Mouse (Mus musculus): ENCODE data around the gene Stum.

Stum gene

DNA sequence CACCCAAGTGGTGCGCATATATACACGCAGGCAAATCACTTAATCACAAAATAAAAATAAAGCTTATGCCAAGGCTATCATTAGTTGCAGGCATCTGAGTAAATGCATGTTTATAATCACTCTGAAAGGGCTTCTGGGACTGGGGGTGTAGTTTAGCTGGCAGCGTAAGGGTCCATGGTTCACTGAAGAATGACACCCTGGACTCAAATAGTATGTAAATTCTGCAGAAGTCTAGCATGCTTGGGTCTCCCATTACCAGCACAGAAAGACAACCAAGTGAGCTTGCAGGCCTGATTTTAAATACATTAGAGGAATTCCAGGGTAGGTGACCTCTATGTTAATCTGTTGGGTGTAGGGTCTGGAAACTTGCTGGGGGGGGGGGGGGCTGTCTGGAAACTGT is 16.5 kb upstream of the Stum start:
- no peak for DNase-seq (ENCODE audit: extremely low spot score, low spot score)

DNA sequence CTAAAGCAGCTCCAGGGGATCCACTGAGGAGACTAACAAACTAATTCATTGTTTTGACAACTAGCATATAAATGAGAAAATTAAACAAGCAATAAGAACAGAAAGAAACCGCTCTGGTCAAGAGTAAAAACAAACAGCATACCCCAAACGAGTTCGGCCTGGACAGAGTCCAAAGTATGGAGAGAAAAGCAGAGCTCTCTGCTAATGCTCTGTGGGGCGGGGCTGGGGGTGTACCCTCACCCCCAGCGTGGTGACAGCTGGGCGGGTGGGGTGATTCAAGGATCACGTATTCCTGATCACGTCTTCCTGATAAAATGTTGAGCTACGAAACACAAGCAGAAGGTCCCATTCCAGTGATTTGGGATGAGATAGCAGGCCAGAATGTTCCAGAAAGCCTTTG is 9.5 kb upstream of the Stum start:
- no peak for DNase-seq (ENCODE audit: extremely low spot score, low spot score)

DNA sequence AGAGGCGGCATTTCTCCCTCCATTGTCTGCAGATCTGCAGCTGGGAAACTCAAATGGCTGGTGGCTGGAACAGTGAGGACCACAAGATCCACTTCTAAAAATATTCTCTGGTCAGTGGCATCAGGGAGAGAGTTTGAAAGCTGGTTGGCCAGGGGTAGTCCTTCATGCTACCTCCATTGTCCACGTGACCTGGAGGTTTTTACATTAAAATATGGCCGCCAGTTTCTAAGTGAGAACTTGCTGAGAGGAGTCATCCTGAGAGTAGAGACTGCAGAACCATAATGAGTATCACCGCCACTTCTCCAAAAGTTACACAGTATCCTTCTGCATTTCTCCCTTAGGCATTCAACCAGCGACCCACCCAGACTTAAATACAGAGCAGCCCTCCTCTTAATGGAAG is 2.0 kb upstream of the Stum start:
- no peak for DNase-seq (ENCODE audit: extremely low spot score, low spot score)

DNA sequence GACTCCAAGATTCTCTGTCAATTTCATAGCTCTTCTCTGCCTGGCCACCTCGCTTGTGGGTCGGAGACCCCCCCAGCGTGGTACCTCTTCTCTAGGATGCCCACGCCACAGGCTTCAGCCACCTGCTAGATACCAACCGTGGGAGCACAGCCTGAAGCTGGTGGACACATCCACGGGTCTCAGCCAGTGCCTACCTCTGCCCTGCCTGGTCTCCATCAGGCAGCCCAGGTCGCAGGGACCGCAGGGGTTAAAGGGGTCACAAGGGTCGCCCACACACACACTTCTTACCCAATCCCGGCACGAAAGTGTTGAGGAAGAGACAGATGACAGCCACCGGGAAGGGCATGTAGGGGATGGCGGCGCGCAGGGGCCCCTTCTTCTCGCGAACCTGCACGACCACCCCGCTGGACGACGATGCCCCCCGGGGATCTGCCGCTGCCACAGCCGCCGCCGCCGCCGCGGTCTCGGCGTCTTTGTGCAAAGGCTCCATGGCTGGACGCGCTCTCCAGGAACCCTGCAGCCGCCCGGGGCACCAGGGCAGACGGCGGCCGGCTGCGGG is 385 bp downstream of the Stum start:
- DNase-seq (ENCODE audit: extremely low spot score, low spot score), result peak; percentile 59

DNA sequence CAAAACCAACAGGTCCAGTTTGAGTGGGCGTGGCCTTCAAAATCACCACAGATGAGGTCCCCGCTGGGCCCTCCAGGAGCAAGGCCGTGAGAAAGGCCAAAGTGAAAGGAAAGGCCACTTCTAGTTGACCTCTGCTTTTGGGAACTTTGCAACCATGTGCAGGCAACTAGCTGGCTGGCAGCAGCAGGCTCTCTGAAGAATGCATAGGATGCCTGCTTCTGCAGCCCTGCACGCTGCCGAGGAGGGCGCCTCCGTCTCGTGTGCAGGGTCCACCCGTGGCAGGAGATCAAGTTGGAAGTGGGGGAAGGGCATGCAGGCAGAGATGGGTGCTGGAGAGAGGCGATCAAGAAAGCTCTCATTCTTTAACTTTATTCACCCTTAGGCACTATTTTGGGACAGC is 1.3 kb downstream of the Stum start:
- peak; percentile 25 for DNase-seq (ENCODE audit: extremely low spot score, low spot score)

DNA sequence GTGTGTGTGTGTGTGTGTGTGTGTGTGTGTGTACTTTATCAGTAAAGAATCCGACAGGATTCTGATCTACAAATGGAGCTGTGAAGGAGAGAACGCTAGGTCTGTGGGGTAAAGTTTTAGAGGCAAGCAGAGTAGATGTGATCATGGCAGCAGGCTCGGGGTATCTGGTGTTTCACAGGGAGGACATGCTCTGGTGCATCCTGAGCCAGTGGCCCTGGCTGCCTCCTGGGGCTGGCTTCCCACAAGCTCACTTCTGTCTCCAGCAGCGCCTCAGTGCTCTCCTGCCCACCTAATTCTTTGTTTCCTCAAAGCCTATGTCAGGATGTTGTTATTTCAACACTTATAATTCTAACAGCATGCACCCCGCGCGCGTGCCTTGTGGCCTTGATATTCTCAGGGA is 2.0 kb downstream of the Stum start:
- no peak for DNase-seq (ENCODE audit: extremely low spot score, low spot score)

DNA sequence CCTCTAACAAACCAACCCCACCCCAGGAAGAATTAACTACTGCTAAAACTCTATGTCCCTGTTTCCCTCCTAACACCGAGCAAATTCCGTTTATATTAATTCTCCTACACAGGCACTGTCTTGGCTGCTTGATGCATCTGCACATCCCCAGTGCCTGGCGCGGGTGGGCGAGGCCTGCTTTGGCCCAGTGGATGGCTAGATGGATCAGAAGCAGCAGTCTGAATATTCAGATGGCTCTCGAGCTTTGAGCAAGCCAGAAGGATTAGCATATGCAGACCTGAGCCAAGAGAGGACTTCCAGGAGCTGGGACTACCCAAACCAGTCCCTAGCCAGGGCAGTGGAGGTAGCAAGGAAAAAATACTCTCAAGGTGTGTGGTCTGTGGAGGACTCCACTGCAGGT is 3.0 kb downstream of the Stum start:
- DNase-seq (ENCODE audit: extremely low spot score, low spot score), result no peak

DNA sequence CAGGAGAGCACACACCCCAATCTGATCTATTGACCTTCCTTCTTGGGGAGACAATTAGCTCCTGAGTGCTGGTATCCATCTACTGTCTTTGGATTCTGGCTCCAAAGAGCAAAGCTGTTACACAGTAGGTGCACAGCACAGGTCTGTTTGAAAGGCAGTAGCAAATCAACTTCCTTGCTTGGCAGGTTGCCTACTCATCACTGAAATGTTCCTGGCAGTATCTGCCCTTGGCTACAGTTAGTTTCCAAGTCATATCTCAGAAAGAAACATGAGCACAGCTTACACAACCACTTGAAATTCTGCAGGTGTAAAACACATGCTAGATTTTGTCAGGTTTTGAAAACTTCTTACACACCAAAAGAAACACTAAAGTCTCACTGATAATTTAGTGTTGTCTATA is 9.7 kb downstream of the Stum start:
- DNase-seq (ENCODE audit: extremely low spot score, low spot score), result no peak

DNA sequence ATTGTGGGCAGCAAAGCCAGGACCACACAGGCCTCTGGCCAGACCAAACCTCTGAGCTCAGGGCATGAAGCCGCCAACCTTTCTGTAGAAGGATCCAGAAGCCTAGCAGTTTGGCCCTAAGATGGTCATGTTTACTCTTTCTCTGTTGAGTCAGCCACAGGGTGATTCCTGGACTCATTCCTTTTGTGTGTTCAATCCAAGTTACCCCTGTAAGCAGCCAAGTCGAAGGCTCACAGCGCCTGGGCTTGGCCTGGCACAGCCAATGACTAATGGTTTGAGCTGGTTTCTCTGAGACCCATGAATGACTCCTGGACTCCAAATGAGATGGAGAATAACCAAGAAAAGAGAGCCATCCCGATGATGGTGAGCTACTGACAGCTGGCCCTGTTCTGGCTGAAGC is 15.3 kb downstream of the Stum start:
- no peak for DNase-seq (ENCODE audit: extremely low spot score, low spot score)

DNA sequence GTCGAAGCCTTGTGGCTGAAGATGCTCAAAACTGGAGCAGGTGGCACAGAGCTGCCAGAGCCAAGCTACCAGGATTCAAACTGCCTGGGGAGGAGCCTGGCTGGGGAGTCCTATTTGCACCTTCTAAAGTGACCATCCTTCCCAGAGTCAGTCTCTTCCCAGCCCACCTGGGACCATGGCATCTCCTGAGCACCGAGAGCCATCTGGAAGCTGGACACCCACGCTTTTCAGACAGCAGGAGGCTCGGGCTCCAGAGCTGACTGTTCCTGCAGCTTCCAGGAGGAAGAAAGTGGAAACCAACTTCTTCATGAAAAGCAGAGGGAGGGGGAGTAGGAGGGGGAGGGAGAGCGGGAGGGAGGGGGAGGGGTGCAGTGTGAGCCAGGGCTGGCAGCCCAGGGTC is 17.7 kb downstream of the Stum start:
- no peak for DNase-seq (ENCODE audit: extremely low spot score, low spot score)

DNA sequence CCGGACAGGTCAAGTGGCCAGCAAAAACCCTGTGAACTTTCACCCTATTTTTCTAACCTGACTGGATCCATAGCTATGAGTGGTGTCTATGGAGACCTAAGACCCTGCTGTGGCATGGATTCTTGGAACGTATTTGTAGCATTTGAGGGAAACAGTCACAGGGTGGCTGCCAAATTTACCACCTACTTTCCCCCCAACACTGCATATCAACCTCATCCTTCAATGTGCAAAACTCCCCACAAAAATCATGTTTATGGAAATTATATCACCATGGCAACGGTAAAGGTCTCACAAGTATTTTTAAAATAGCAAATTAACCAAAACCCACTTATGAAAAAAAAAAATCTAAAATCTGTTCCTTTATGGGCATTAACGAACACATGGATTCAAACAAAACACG is 18.9 kb downstream of the Stum start:
- no peak for DNase-seq (ENCODE audit: extremely low spot score, low spot score)

DNA sequence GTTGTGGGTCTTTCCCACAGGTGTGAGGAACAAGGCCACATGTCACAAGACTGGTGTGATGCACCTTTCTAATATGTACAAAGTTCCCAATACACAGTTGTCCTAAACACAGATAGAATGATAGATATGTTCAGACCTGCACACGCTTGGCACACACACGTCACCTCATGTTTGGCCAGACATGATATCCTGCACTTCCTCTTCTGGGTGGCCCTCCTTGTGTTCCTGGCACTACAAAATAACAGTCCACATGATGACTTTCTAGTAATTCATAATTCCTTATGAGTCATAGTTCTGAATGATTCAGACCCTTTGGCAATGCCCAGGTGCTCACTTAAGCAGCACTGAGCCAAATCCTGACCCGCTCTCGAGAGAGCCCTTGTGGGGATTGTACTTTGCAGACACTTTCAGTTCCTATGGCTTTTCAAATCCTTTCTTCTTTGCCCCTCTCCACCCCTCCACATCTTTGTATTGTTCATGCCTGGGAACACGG is 20.3 kb downstream of the Stum start:
- DNase-seq (ENCODE audit: extremely low spot score, low spot score), result no peak

DNA sequence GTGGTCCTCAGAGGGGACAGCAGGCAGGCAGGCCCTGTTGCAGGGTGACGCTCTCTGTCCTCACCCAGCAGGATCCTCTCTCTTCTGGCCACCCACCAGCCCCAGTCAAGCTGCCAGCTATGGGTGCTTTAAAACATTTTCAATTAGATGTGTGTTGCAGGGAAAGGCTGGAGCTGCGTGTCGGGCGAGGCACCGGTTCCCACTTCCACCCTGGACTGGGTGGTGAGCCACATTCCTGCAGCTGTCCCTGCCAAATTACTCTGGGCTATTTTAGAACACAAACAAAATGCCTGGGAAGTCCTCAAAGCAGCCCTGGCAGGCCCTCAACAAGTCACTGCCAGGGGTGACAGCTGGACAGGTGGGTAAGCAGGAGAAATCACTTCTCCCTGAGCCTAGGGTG is 20.9 kb downstream of the Stum start:
- no peak for DNase-seq (ENCODE audit: extremely low spot score, low spot score)

DNA sequence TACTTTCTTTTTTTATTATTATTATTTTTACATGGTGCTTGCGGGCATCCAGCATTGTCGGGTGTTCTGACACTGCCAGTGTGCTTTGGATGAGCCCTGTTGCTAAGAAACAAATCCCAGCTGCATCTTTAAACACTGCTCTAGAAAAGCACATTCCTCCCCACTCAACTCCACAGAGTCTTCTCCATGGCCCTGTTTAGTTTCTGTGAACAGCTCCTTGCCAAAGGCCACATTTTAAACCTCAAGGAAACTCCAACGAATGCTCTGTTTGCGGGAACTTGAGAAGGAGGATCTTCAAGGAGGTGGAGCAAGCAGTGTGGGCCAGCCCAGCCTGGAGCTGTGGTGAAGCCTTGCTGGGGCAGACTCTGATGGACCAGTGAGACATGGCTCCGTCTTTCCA is 22.6 kb downstream of the Stum start:
- no peak for DNase-seq (ENCODE audit: extremely low spot score, low spot score)

DNA sequence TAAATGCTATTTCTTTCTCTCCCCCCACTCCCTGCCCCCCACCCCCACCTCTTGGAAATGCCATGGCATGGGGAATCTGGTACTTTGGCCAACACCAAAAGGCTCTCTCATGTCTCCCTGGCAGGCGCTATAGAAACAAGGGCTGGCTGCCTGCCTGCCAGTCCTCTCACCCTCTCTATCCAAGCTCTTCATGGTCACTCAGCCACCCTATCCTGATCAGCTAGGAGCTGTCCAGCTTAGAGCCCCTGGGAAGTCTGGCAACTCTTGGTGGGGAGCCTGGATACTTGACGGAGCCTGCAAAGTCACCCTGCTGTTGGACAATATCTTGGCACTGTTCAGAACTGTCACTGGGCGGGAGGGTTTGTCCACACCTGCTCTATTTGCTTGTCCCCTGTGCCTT is 24.6 kb downstream of the Stum start:
- DNase-seq (ENCODE audit: extremely low spot score, low spot score), result no peak

DNA sequence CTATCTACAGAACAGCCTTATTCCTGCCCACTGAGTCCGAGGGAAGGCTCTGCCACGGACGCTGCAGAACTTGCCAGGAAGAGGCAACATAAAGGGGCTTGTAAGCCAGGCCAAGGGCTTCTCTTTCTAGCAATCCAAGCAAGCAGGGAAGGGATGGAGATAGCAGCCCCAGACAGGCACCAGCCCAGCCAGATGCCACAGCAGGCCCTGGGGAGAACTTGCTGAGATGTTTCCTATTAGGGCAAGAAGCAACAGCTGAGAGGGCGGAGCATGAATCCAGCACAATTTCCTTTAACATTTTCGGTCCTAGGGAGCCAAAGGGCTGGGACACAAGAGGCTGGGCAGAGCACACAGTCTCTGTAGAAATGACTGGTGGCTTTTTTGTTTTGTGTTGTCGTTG is 25.0 kb downstream of the Stum start:
- no peak for DNase-seq (ENCODE audit: extremely low spot score, low spot score)

DNA sequence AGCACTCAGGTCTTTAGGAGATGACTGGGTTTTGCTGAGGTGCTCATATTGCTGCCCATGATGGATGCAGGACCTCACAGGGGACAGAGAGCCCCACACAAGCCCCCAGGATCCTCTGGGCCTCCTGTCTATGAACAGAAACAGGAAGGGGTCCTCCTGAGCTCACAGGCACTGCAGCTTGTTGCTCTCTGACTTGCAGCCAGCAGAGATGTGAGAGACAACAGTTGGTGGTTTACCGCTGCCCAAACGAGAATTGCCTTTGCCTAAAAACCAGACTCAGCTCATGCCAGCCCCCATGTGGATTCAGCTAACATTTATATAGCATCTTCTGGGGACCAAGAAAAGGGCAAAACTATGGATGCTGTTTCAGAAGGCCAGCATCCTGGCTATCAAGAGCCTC is 33.7 kb downstream of the Stum start:
- DNase-seq (ENCODE audit: extremely low spot score, low spot score), result no peak

DNA sequence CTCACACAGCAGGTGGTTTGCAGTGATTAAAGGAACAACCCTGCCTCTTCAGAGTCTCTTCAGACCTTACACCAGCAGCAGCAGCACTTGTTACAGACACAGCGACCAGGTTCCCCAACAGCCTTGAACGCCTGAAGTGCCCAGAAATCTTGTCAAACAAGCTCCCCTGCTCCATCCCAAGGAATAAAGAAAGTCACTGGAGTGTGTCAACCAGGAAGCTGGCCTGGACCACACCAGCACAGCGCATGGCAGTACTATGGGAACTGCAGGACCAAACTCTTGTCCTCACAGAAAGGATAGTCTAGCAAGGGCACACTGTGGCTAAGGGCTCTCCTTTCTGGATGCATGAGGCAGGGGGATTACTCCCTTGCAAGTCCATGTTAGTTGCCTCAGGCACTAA is 38.9 kb downstream of the Stum start:
- DNase-seq (ENCODE audit: extremely low spot score, low spot score), result no peak

DNA sequence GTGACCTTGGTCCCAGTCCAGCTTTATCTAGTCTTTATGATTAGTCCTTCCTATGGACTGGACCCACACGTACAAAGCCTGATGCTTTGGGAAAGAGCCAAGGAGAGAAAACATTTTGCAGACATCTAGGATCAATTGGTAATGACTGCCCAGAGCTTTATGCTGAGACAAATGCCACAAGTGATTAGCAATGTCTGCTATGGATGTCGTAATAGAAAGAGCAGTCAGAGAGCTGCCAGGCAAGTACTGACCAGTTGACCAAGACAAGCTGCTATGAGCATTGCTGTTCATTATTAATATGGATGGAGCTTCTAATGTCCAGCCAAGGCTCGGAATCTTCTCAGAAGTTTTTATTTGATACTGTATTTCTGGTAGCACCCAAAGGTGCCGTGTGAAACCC is 43.8 kb downstream of the Stum start:
- no peak for DNase-seq (ENCODE audit: extremely low spot score, low spot score)

DNA sequence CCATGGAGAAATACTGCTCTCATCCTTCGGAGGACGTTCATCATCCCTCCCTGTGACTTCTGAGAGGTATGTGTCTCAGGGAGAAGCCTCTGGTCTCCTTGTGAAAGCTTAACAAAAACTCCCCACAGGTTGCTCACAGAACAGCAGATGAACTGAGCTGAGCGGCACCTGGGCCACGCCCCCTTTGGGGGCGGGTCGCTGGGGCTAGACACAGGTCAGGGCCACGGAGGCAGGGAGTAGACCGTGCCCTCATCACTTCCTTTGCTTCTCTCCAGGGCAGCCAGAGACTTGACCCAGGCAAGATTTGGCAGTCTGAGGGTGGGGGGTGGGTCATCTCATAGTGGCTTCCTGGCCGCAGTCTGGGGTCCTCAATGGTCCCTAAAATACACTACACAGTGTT is 48.4 kb downstream of the Stum start:
- DNase-seq (ENCODE audit: extremely low spot score, low spot score), result no peak

DNA sequence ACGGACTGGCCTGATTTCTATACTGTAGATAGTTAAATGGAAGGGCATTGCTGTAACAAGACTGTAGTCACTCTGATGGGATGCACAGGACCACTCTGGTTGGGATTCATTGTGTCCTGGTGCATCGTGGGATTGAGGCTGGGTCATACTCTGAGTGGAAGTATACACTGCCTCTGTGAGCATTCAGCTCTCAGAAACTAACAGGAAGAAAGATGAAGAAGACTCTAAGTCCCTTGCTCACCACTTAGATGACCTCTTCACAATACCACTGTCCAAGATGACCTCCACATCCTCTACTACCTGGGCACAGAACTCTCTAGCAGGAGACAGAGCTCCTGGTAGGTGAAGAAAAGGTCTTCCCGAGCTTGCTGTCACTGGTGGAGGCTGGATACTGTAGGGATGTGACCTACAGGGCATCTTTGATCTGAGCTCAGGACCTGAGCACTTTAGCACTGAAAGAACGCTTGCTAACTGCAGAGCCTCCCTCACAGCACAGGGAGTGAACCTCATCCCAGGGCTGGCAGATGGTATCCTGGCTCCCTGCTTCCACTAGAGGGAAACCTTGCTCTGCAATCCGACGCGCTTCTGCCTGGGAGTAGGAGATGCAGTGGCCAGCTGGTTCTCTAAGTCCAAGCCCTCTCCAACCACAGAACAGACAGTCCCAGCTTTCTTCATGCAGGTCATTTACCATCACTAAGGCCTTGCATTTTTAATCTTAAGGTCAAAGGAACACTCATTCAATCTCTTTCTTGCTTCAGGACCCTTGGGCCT is 49.3 kb downstream of the Stum start:
- peak; percentile 72 for DNase-seq (ENCODE audit: extremely low spot score, low spot score)

DNA sequence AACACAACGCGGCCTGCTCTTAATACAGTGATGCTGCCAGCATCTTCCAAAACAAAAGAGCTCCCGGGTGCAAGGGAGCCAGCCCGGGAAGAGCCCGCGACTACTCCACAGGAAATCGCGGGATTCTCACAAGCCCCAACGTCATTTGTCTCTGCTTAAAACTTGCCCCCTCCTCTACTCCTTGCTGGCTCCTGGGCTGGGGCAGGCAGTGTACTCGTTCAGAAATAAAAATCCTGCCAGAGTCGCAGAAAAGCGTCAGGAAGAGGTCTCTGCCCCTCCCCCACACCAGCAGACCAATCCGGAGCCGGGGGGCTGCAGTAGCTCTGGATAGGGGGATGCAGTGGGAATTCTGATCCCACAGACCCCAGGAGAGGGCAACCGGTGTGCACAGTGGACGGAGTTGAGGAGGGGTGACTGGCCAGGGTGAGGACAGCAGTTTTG is 50.2 kb downstream of the Stum start:
- peak; percentile 69 for DNase-seq (ENCODE audit: extremely low spot score, low spot score)

DNA sequence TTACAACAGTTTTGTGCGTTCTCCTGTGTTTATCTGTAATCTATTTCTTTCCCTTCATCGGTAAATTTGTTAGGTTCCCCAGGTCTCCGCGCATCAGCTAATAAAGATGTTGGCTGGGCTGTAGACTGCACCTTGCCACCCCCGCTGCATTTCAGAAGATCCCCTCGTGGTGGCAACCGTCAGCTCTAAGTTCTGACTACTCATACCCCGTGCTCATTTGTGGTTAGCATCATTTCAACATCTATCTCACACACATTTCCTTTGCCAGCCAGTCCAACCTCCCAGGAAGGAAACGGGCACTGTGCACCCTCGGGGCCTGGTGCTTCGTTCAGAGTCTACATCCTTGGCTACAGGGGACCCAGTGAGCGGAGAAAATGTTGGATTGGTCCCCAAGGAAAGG is 51.5 kb downstream of the Stum start:
- no peak for DNase-seq (ENCODE audit: extremely low spot score, low spot score)
